Mouse (Mus musculus) CD4-positive helper T cell, adult 2 months (primary cell): Measurements from ENCODE around the gene Abraxas2.

Source experiments
- DNase-seq: peaks from one replicate; pipeline ENCODE4 v3.0.0-alpha.2; 2012; ENCODE audit warnings: low read depth, missing footprints, low spot score

The Abraxas2 gene

GRCm38 (mm10) chr7:132859042-132859958, at the start of gene Abraxas2:
Gene Abraxas2, plus strand, starts transcription at chr7:132859225.
- DNase-seq, result peak; percentile 92

DNA sequence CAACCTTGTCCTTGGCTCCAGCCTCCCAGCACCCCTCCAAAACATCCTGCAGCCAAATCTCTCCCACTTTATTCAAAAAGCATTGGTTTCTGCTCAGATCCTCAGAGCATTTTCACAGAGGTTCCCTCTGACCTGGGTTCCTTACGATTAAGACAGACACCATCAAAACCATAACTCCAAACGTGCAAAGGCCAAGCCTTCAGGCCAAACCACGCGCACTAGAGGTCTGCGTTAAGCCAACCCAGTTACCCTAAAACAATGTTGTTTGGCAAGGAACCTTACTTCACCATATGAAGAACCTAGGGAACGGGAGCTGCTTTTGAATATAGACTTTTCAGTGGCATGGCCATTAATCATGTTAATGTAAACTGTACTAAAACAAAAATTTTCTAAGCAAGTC, 49.3 kb upstream of the Abraxas2 start:
- no peak for DNase-seq

DNA sequence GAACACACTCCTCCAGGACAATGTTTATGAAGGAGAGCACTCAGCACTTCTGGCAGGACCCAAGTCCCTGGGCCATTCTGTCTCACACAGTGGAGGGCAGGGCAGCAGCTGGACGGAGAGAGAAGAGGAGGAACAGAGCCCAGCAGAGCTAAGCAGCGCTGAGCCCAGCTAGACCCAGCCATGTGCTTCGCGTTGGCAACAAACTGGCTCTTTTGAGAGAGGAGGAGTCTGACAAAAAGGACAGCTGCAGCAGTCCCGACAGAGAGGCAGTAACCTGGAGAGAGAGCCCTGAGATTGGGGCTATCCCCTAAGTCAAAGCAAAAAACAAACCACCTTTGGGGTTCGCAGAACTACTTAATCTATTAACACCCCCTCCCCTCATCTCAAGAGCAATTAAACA, 48.7 kb upstream of the Abraxas2 start:
- peak; percentile 46 for DNase-seq

GRCm38 (mm10) chr7:132810879-132811278, 48.1 kb upstream of the Abraxas2 start:
- peak; percentile 89 for DNase-seq

DNA sequence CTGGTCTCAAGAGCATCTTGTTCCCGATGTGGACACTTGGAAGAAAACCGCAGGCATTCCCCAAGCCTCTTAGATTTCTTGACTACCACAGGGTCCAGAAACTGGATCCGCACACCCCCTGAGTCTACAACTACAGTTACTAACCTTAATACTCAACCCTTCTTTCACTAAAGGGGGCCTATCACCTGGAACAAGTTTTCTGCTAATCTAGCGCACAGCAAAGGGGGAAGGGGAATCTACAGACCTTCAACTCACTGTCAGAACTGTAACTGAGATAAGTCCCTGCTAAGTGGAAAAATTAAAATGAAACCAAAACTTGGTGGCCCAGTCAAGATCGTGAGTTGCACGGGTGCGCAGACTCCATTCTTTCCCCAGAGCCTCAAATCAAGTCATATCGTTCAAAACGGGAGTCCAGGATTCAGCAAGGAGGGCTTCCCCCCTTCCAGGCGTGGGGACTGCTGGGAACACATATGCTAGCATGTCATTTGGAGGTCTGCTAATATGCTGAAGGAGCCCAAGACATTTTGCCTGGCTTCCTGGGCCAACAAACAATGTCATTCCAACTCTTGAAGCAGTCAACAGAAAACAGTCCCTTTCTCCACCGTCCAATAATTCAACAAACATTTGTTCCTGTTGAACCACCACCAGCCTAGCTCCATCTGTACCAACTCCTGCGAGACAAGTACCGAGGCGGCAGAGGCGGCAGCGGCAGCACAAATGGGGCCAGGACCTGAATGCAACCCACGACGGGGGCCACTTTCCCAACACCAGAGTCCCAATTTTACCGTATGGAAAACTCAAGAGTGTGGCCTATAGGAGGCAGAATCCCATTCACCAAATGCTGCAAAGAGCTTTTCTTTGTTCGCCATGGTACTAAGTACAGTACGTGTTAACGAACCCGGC, 47.1 kb upstream of the Abraxas2 start:
- DNase-seq, result peak; percentile 86

DNA sequence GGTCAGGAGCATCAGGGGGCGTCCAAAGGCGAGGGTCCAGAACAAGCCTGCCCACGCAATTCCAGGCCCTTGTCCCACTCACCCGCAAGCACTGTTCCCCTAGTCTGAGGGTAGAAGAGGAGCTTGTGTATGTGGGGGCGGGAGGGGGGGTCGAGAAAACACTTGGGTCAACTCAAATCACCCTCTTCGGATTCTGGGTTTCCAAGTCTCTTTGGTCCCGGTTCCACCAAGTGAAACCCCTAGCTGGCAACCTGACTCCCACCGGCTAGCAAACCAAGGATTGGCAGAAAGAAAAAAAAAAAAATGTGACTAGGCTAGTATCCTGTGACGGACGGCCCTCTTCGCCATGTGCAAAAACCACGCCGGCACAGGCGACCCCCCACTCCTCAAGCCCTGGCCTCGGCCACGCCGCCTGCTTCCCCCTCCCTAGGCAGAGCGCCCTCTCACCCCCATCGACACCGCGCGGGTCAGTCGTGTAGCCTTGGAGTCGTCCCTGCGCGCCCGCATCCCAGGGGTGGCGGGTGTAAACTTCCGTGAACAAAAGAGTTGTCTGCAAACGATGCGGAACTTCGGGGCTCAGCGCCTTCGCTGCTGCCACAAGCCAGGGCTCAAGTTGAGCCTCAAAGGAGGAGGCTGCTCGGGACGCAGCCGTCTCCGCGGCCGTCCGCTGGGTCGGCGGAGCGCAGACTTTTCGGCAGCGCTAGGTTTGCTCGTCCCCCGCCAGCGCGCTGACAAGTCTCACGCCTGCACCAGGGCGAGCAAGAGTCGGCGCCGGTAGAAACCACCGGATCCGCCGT, 46.2 kb upstream of the Abraxas2 start:
- peak; percentile 71 for DNase-seq

GRCm38 (mm10) chr7:132813416-132814088, 45.5 kb upstream of the Abraxas2 start, which contains the start of gene Fam53b:
Gene Fam53b, minus strand, starts transcription at chr7:132813886.
- DNase-seq, result peak; percentile 78

DNA sequence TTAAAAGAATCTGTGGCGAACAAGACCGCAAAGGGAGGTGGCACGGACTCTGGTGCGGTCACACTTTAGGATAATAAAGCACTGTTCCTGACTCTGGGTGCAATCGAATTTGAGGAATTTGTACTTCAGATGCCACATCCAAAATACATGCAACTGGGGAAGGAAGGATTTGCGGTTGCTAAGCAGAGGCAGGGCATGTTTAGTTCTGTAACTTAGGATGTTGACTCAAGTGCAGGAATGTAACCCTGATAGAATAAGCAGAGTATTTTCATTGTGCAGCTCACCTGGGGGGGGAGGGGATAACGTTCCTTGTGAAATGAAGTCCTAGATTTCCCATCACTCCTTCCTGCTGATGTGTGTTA, 45.0 kb upstream of the Abraxas2 start:
- DNase-seq, result no peak

GRCm38 (mm10) chr7:132815081-132815480, 43.9 kb upstream of the Abraxas2 start:
- no peak for DNase-seq

DNA sequence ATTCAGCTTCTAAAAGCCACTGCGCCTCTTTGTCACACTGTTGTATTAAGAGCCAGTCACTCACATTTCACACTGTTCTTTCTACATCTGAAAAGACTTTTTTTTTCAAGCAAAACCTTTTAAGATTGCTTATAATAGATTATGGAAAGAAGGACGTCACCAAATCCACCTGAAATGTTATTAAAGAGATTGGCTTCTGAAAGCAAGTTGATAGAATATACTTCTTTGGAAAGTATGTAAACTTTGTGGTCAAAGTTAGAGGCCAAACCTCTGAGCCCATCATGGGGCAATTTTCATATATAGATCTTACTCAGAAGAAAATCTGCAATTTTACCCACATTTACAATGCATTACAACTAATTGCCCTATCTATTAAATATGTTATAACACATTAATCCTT, 42.5 kb upstream of the Abraxas2 start:
- no peak for DNase-seq

DNA sequence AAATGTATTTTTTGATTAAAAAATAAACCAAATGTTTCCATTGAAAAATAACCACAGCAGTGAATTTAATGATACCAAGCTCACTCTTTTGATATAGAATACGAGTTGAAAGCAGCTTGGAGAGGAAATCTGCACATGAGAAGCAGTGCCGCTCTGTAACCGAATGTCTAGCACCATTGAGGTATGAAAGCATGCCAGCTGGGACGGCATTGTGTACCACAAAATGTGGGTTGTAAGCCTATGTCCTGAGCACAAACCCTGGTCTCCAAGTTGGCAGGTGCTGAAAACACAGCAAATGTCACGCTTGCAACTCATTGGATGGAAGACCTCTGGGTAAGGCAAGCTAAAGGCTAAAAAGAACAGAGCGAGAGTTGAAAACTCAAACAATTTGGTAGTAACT, 42.0 kb upstream of the Abraxas2 start:
- DNase-seq, result no peak

- DNase-seq, result no peak
These were observed 38.3 kb upstream of the Abraxas2 start for GRCm38 (mm10) chr7:132820692-132821091.

DNA sequence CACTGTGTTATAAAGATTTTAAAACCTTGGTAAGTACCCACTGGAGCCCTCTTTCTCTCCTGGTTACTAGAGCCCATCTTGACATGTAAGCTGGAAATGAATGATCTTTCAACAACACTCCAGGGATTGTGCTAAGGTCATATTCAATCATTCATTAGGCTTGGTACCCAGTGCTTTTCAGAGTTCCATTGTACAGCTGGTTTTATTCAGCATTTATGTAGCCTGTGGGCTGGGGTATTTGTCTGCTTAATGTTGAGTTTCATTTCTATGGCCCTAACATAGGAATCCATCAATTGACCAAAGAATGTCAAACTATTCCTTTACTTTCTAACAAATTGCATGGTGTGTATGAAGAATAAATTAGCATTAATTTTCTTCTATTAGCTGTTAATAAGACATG, 35.2 kb upstream of the Abraxas2 start:
- DNase-seq, result no peak

DNA sequence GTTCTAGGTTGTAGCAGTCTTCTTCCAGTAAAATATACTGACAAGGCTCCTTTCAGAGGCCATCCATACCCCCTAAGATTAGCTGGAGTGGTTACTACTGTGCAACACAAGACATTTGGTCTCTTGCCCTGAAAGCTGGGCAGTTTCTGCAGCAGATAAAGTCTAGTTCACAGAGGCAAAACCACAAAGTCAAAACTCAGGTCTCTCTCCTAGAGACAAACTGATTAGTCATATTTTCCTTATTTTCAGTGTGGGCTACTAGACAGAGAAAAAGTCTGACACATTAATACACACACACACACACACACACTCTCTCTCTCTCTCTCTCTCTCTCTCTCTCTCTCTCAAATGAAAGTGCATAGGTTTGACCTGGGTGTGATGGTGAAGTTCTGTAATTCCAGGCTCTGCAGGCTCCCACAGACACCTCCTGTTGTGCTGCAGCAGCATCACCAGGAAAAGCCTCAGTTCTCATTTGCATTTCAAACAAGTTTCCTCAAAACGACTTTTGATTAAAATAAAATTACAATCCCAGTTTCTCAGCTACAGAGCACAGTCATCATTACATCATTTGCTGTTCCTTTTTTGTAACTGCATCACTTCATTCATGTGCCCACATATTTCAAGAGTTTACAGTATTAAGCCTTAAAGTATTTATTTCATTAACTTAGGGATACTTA, 34.5 kb upstream of the Abraxas2 start:
- peak; percentile 19 for DNase-seq

GRCm38 (mm10) chr7:132830955-132831354, 28.1 kb upstream of the Abraxas2 start:
- no peak for DNase-seq

DNA sequence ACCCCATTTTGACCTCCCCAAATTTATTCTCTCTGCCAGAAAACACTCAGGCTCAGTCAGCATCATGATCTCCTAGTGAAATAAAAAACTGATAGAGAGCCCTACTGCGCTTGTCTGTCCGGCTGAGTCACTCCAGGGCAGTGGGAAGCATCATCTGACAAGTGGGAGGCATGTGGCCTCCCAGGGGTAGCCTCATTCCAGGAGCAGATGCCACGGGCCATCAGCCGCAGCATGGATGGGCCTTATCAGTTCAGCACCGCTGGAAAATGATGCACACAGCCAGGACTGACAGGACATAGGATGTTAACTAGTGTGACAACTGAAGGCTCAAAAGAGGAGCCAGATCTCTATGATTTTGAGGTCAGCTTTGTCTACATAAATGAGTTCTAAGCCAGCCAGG, 17.7 kb upstream of the Abraxas2 start:
- no peak for DNase-seq

GRCm38 (mm10) chr7:132842455-132842854, 16.6 kb upstream of the Abraxas2 start:
- no peak for DNase-seq

- no peak for DNase-seq
These were observed 15.9 kb upstream of the Abraxas2 start for GRCm38 (mm10) chr7:132843152-132843551.

GRCm38 (mm10) chr7:132852173-132852844, 6.7 kb upstream of the Abraxas2 start, which contains the start of gene Eef1akmt2:
Gene Eef1akmt2, minus strand, starts transcription at chr7:132852673.
- peak; percentile 89 for DNase-seq

DNA sequence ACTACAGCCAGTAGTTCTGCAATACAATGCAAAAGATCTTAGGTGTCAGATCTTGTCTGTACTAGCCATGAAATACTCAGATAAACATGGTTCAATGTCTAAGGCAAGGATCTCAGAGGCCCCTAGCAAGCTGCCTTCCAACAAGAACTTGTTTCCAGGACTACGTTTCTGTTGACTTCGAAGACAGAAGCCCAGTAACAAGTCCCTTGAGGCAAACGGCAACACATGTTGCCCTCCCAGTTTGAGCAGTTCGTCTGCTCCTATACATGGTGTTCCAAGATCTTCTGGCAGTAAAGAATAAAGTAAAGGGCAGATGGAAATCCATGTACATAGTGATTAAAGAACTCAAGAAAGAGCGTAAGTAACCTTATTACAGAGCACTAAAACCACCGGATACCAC, 5.7 kb upstream of the Abraxas2 start:
- DNase-seq, result no peak
